Mouse (Mus musculus): ENCODE measurements around the gene Pla2g6. TPM values are rescaled to one million over a fixed set of nuclear protein-coding genes. Genes with fewer than 3 reads are reported as not detected.

Gene Pla2g6
- total and polyA plus RNA-seq, 2 experiments from 2014 or later, result 7.1 to 20.3 TPM

DNA sequence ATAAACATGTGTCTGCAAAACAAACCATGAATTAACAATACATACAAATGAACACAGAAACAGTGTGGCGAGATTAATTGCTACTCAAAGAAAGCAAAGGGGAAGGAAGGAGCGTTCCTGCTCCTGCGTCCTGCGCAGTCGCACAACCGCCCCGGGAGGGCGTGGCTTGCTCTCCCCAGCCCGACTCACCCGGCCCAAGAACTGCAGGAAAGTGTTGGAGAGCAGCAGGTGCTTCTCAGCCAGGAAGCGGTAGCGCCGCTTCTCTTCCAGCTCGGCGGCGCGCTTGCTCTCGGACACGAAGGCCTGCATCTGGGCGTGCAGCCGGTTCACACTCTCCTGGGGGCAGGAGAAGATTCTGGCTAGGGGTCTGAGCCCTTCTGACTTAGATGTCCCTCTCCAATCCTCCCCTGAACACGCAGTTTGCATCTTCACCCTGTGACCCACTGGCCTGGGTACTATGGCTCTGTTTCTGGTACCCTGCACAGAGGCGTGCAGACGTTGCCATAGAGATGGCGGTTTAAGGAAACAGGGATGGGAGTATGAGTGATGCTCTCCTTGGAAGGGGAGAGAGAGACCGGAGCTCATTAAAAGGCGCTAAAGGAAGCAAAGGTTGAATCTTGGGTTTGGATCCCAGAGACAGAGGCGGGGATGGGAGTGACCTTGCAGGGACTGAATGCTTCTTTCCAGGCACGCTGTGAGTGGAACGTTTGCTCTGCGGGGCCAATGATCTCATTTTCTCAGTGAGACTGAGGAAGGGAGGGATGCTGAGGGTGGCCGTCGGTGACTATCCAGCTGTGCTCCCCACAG is 57.7 kb downstream of the Pla2g6 start:
- DNase-seq (ENCODE audit: low spot score) (peak; percentile 68), ATAC-seq (ENCODE audit: insufficient read depth, low read depth) (peak; percentile 75)
- TF ChIP-seq CTCF (IDR thresholded peaks at IDR 0.05; ENCODE audit: low read depth) (no peak), EP300 (IDR thresholded peaks at IDR 0.05; ENCODE audit: low read depth) (no peak)
- H3K36me3 ChIP-seq (replicated peaks; ENCODE audit: control insufficient read depth, insufficient read depth, low read length), result no peaks in the 10 kb centered on the region
- no peak overlapping the region for H3K9ac ChIP-seq (replicated peaks; ENCODE audit: low read depth, low read length)
- peak overlapping the region; percentile 33 for H3K4me3 ChIP-seq (ENCODE audit: low read depth, low read length)
- H3K4me1 ChIP-seq (ENCODE audit: control insufficient read depth, insufficient read depth), result peaks cover 7% of the 10 kb centered on the region; the same call in 1 of the 2 replicates
- H3K9me3 ChIP-seq (replicated peaks; ENCODE audit: control insufficient read depth, low read length), result no peaks in the 10 kb centered on the region
- H3K27ac ChIP-seq (ENCODE audit: low read depth), result no peak overlapping the region
- H3K27me3 ChIP-seq (ENCODE audit: control insufficient read depth, insufficient read depth, low read length), result no peaks in the 10 kb centered on the region
- WGBS, result 2% methylated on average over 33 of the region's 33 CpGs
- H3K4me2 ChIP-seq (ENCODE audit: low read depth, low read length), result peak overlapping the region; percentile 72

DNA sequence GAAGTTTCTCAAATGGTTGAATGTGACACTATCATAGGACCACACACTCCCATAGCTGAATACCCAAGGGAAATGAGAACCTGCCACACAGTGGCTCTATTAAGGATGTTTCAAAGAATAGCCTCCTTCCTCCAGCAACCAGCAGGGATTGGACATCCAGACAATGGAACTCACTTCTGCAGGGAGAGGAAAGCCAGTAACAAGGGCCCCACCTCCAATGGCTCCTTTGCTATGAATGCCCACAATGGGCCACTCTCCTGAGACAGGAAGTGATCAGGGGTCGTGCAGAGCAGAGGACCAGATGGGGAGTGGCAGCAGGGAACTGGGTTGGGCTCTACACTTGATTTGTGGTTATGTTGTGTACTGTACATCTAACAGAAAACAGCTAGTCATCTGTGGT is 59.7 kb downstream of the Pla2g6 start:
- Histone ChIP-seq H3K9me3 (replicated peaks; ENCODE audit: control insufficient read depth, low read length) (no peaks in the 10 kb centered on the region), H3K9ac (replicated peaks; ENCODE audit: low read depth, low read length) (no peak overlapping the region), H3K36me3 (replicated peaks; ENCODE audit: control insufficient read depth, insufficient read depth, low read length) (no peaks in the 10 kb centered on the region), H3K4me2 (ENCODE audit: low read depth, low read length) (no peak overlapping the region), H3K27me3 (ENCODE audit: control insufficient read depth, insufficient read depth, low read length) (peaks cover under 1% of the 10 kb centered on the region; the same call in 1 of the 2 replicates), H3K4me3 (ENCODE audit: low read depth, low read length) (no peak overlapping the region), H3K4me1 (ENCODE audit: control insufficient read depth, insufficient read depth) (peaks cover 7% of the 10 kb centered on the region; the same call in 1 of the 2 replicates), H3K27ac (ENCODE audit: low read depth) (no peak overlapping the region)
- DNase-seq (ENCODE audit: low spot score) (no peak), ATAC-seq (ENCODE audit: insufficient read depth, low read depth) (0 out of 2 replicates have a peak, but pooled peaks have one; percentile 12)
- TF ChIP-seq CTCF (IDR thresholded peaks at IDR 0.05; ENCODE audit: low read depth), result no peak
- TF ChIP-seq EP300 (IDR thresholded peaks at IDR 0.05; ENCODE audit: low read depth), result no peak
- 27% methylated on average over 1 of the region's 1 CpGs for WGBS

DNA sequence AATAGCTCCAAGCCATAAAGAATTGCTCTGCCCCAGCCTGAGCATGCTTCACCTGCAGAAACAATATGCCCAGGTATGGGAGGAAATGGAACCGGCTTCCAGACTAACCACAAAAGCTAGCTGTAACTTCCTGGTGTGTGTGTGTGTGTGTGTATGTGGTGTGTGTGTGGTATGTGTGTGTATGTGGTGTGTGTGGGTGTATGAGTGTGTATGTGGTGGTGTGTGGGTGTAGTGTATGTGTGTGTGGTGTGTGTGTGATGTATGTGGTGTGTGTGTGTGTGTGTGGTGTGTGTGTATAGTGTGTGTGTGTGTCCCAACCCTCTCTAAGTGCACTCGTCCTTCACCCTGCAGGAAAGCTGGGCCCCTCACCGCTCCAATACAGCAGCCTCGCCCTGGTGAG is 62.8 kb downstream of the Pla2g6 start:
- no peaks in the 10 kb centered on the region for H3K36me3 ChIP-seq (replicated peaks; ENCODE audit: control insufficient read depth, insufficient read depth, low read length)
- H3K4me3 ChIP-seq (ENCODE audit: low read depth, low read length), result no peak overlapping the region
- ATAC-seq (ENCODE audit: insufficient read depth, low read depth) (no peak), DNase-seq (ENCODE audit: low spot score) (no peak)
- peaks cover 28% of the 10 kb centered on the region for H3K27me3 ChIP-seq (ENCODE audit: control insufficient read depth, insufficient read depth, low read length)
- no peak overlapping the region for H3K4me2 ChIP-seq (ENCODE audit: low read depth, low read length)
- TF ChIP-seq CTCF (IDR thresholded peaks at IDR 0.05; ENCODE audit: low read depth), result no peak
- peaks cover 9% of the 10 kb centered on the region for H3K4me1 ChIP-seq (ENCODE audit: control insufficient read depth, insufficient read depth)
- 71% methylated on average over 4 of the region's 4 CpGs for WGBS
- no peaks in the 10 kb centered on the region for H3K9me3 ChIP-seq (replicated peaks; ENCODE audit: control insufficient read depth, low read length)
- no peak overlapping the region for H3K9ac ChIP-seq (replicated peaks; ENCODE audit: low read depth, low read length)
- H3K27ac ChIP-seq (ENCODE audit: low read depth), result no peak overlapping the region

DNA sequence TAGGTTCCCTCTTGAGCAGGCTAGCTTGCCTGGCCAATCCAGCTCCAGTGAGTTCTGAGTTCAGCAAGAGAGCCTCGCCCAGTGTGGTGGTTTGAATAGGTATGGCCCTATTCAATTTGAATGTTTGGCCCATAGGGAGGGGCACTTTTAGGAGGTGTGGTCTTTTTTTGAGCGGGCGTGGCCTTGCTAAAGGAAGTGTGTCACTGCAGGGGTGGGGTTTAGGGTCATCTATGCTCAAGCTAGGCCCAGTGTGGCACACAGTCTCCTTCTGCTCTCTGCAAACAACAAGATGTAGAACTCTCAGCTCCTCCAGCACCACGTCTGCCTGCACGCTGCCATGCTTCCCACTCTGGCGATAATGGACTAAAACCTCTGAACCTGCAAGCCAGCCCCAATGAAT is 64.5 kb downstream of the Pla2g6 start:
- WGBS, result 91% methylated on average over 6 of the region's 6 CpGs
- TF ChIP-seq EP300 (IDR thresholded peaks at IDR 0.05; ENCODE audit: low read depth) (no peak), CTCF (IDR thresholded peaks at IDR 0.05; ENCODE audit: low read depth) (no peak)
- H3K9ac ChIP-seq (replicated peaks; ENCODE audit: low read depth, low read length), result no peak overlapping the region
- peaks cover 6% of the 10 kb centered on the region for H3K4me1 ChIP-seq (ENCODE audit: control insufficient read depth, insufficient read depth)
- no peak overlapping the region for H3K4me2 ChIP-seq (ENCODE audit: low read depth, low read length)
- DNase-seq (ENCODE audit: low spot score) (no peak), ATAC-seq (ENCODE audit: insufficient read depth, low read depth) (no peak)
- no peak overlapping the region for H3K4me3 ChIP-seq (ENCODE audit: low read depth, low read length)
- no peak overlapping the region for H3K27ac ChIP-seq (ENCODE audit: low read depth)
- H3K27me3 ChIP-seq (ENCODE audit: control insufficient read depth, insufficient read depth, low read length), result peaks cover 33% of the 10 kb centered on the region
- no peaks in the 10 kb centered on the region for H3K9me3 ChIP-seq (replicated peaks; ENCODE audit: control insufficient read depth, low read length)
- H3K36me3 ChIP-seq (replicated peaks; ENCODE audit: control insufficient read depth, insufficient read depth, low read length), result no peaks in the 10 kb centered on the region

DNA sequence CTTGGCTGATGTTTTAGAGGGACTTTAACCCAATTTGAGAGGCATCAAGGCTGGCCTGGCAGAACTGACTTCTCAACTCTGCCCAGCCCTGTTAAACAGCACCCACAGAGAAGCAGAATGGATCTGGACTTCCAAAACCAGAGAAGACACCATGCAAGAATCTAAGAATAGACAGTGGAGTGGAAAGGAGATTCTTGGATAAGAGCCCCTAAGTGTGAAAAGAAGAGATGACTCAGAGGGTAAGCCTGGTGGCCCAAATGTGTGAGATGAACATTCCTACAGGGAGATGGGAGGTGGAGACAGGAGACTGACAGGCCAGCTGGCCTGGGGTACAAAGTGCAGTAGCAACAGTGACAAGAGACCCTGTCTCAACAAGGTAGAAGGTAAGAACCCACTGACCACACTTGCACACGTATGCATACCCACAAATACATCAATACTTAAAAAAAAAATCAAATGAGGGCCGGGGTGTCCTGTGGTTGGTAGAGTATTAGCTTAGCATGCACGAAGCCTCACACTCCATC is 65.3 kb downstream of the Pla2g6 start:
- Histone ChIP-seq H3K27me3 (ENCODE audit: control insufficient read depth, insufficient read depth, low read length) (peaks cover 36% of the 10 kb centered on the region), H3K4me1 (ENCODE audit: control insufficient read depth, insufficient read depth) (peaks cover 6% of the 10 kb centered on the region), H3K9ac (replicated peaks; ENCODE audit: low read depth, low read length) (no peak overlapping the region), H3K36me3 (replicated peaks; ENCODE audit: control insufficient read depth, insufficient read depth, low read length) (no peaks in the 10 kb centered on the region), H3K27ac (ENCODE audit: low read depth) (no peak overlapping the region), H3K4me3 (ENCODE audit: low read depth, low read length) (no peak overlapping the region), H3K4me2 (ENCODE audit: low read depth, low read length) (no peak overlapping the region), H3K9me3 (replicated peaks; ENCODE audit: control insufficient read depth, low read length) (no peaks in the 10 kb centered on the region)
- 83% methylated on average over 3 of the region's 3 CpGs for WGBS
- no peak for DNase-seq (ENCODE audit: low spot score)
- TF ChIP-seq EP300 (IDR thresholded peaks at IDR 0.05; ENCODE audit: low read depth) (no peak), CTCF (IDR thresholded peaks at IDR 0.05; ENCODE audit: low read depth) (no peak)
- ATAC-seq (ENCODE audit: insufficient read depth, low read depth), result no peak

All from heart, postnatal 0 days (tissue).